Mouse (Mus musculus): ENCODE results near the gene Hoxb4. TPM values are rescaled to one million over a fixed set of nuclear protein-coding genes. Genes with fewer than 3 reads are reported as not detected.

Hoxb4 gene
- total and polyA plus RNA-seq, 3 experiments: 2.7 to 5.5 (median 3.3) TPM

GRCm38 (mm10) chr11:96284774-96285734 is 33.0 kb upstream of the Hoxb4 start:
- Histone ChIP-seq H3K4me3 (replicated peaks in 1 of 3; ENCODE audit: low read depth in 2 of 3, low read length in 2 of 3, poor library complexity in 1 of 3) (peak overlapping the region in 1 of 3 experiments; percentile 50), H3K36me3 (replicated peaks in 1 of 2; ENCODE audit: control insufficient read depth in 1 of 2, insufficient read depth in 1 of 2, low read length in 1 of 2) (no peaks in the 10 kb centered on the region), H3K9me3 (replicated peaks; ENCODE audit: low read length) (peaks cover 16% of the 10 kb centered on the region), H3K79me2 (replicated peaks; ENCODE audit: control insufficient read depth, extremely low read depth, insufficient read depth, poor library complexity, severe bottlenecking) (no peaks in the 10 kb centered on the region), H3K4me1 (ENCODE audit: control insufficient read depth in 1 of 2, insufficient read depth in 2 of 2) (peaks cover 3 to 8% of the 10 kb centered on the region in 2 experiments; a peak in 3 of 4 replicates), H3K9ac (ENCODE audit: insufficient read depth, low read depth) (peak overlapping the region; percentile 30; the same call in 1 of the 2 replicates), H3K4me2 (ENCODE audit: insufficient read depth, low read depth, poor library complexity, severe bottlenecking) (peak overlapping the region; percentile 91), H3K27me3 (replicated peaks) (peaks cover 96% of the 10 kb centered on the region), H3K27ac (ENCODE audit: insufficient read depth, low read depth) (no peak overlapping the region)
- no peak for DNase-seq (ENCODE audit: extremely low read depth)
- TF ChIP-seq PAX5 (IDR thresholded peaks at IDR 0.05; ENCODE audit: low read length) (no peak), SIN3A (IDR thresholded peaks at IDR 0.05; ENCODE audit: low read length) (no peak), MAX (IDR thresholded peaks at IDR 0.05; ENCODE audit: low read length) (no peak), KAT2A (IDR thresholded peaks at IDR 0.05; ENCODE audit: insufficient replicate concordance, low read length) (no peak), MAZ (IDR thresholded peaks at IDR 0.05; ENCODE audit: low read depth, low read length) (0 out of 2 replicates have a peak, but pooled peaks have one; percentile 7), ZNF384 (IDR thresholded peaks at IDR 0.05; ENCODE audit: low read depth, low read length) (no peak), IRF4 (IDR thresholded peaks at IDR 0.05; ENCODE audit: low read depth, low read length) (no peak)
- in situ Hi-C loops (cut with MboI; ENCODE audit: low pct_ligation_motif_present, low pct_unique_long_range_greater_than_20kb, low sequenced_read_pairs): no loop called here
- dilution Hi-C loops (cut with MboI; ENCODE audit: extremely low pct_ligation_motif_present, extremely low pct_unique_long_range_greater_than_20kb, low sequenced_read_pairs): no loop called here

DNA sequence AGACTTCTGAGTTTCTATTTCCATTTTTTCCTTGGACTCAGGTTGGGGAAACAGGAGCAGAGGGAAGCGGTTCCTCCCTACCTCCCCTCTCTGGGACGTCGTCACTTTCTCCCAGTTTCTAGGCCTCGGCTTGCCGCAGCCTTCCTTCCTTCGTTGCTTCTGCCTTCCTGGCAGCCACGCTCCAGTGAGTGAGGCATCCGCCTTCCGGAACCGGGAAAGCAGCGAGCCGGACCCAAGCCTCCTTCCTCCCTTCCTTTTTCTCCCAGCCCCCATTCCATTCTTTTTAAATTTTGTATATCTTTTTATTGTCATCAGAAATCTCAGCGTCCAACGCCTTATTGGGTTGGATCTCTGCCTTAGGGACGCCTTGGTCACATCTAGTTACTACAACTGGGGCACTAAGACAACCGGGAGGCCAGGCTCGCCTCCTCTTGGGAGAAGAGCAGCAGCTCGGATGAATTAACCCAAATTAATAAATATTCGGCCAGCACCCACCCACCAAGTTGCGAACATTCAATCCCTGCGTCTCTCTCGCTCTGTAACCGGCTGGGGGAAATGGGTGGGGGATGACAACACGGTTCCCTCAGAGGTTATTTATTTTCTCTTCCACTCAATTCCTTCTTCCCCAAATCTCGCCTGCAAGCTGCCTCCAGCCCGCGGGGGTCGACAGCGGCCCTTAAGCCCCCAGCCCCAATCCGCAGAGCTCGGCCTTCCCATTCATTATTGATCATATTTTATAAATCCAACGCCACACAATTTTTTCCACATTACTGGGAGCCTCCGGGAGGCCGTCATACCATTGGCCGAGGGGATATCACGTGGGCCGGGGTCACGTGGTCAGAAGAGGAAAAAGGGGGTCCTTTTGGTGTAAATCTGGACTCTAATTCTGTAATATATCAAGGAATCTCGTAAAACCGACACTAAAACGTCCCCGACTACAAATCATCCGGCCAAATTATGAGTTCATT is 32.0 kb upstream of the Hoxb4 start, which contains the start of gene Hoxb7:
TSS of gene Hoxb7 (plus strand) at position 853 of the 968 bp plus-strand sequence.
- H3K79me2 ChIP-seq (replicated peaks; ENCODE audit: control insufficient read depth, extremely low read depth, insufficient read depth, poor library complexity, severe bottlenecking): no peaks in the 10 kb centered on the region
- TF ChIP-seq RCOR1 (conservative IDR thresholded peaks at IDR 0.05; ENCODE audit: low read depth, low read length) (no peak), USF2 (conservative IDR thresholded peaks at IDR 0.05; ENCODE audit: low read depth, low read length) (no peak), ELF1 (IDR thresholded peaks at IDR 0.05; ENCODE audit: low read depth, low read length) (no peak), TBP (conservative IDR thresholded peaks at IDR 0.05; ENCODE audit: low read depth, low read length) (no peak), JUND (conservative IDR thresholded peaks at IDR 0.05; ENCODE audit: low read depth, low read length) (no peak), POLR2AphosphoS2 (IDR thresholded peaks at IDR 0.05; ENCODE audit: low read depth, low read length) (no peak), RAD21 (IDR thresholded peaks at IDR 0.05; ENCODE audit: low read depth, low read length) (no peak), NRF1 (IDR thresholded peaks at IDR 0.05; ENCODE audit: low read depth, low read length) (no peak), ZC3H11A (IDR thresholded peaks at IDR 0.05; ENCODE audit: low read depth, low read length) (no peak), MEF2A (IDR thresholded peaks at IDR 0.05; ENCODE audit: borderline replicate concordance, low read depth, low read length) (no peak), ETS1 (conservative IDR thresholded peaks at IDR 0.05; ENCODE audit: low read depth, low read length) (no peak)
- H3K4me1 ChIP-seq (ENCODE audit: control insufficient read depth in 1 of 2, insufficient read depth in 2 of 2): peaks cover 3 to 8% of the 10 kb centered on the region in 2 experiments; a peak in 3 of 4 replicates
- no peak within 1 kb of the TSS for H3K4me3 ChIP-seq (replicated peaks in 1 of 3; ENCODE audit: low read depth in 2 of 3, low read length in 2 of 3, poor library complexity in 1 of 3)
- peaks cover 16% of the 10 kb centered on the region for H3K9me3 ChIP-seq (replicated peaks; ENCODE audit: low read length)
- peaks cover 96% of the 10 kb centered on the region for H3K27me3 ChIP-seq (replicated peaks)
- in situ Hi-C loops (cut with MboI; ENCODE audit: low pct_ligation_motif_present, low pct_unique_long_range_greater_than_20kb, low sequenced_read_pairs) (no loop called here), dilution Hi-C loops (cut with MboI; ENCODE audit: extremely low pct_ligation_motif_present, extremely low pct_unique_long_range_greater_than_20kb, low sequenced_read_pairs) (no loop called here)
- no peak for DNase-seq (ENCODE audit: extremely low read depth)
- H3K27ac ChIP-seq (ENCODE audit: insufficient read depth, low read depth): no peak within 1 kb of the TSS
- no peak within 1 kb of the TSS for H3K9ac ChIP-seq (ENCODE audit: insufficient read depth, low read depth)
- no peaks in the 10 kb centered on the region for H3K36me3 ChIP-seq (replicated peaks in 1 of 2; ENCODE audit: control insufficient read depth in 1 of 2, insufficient read depth in 1 of 2, low read length in 1 of 2)
- H3K4me2 ChIP-seq (ENCODE audit: insufficient read depth, low read depth, poor library complexity, severe bottlenecking): no peak within 1 kb of the TSS
